In the genomic region with DNA sequence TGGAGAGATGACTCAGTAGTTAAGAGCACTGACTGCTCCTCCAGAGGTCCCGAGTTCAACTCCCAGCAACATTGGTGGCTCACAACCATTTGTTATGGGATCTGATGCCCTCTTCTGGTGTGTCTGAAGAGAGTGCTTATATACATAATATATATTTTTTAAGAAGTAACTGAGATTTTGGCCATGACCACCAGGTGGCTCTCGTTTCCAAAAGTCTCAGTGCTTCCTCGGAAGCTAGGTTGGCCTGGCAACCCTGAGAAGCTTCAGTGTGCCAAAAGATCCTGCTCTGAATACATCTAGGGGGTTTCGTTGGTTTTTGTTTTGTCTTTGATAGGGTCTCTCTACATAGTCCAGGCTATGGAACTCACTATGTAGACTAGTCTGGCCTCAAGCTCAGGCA, we compare ENCODE assay signal across 7 mouse cellular contexts. TPM values are rescaled to one million over a fixed set of nuclear protein-coding genes. Genes with fewer than 3 reads are reported as not detected.
DNase-seq lines count a peak whose midpoint lies in the region; TF ChIP-seq lines count a peak whose summit lies in the region.

No protein-coding gene starts in this region.

- H3K27me3 ChIP-seq in MEL (ENCODE audit: control insufficient read depth in 1 of 2, insufficient read depth in 2 of 2, low read length in 2 of 2) = no peaks in the 10 kb centered on the region

- no peak overlapping the region for H3K27ac ChIP-seq in MEL (ENCODE audit: control insufficient read depth, low read depth, low read length)

- peaks cover 12% of the 10 kb centered on the region for H3K79me2 ChIP-seq in MEL (ENCODE audit: control insufficient read depth, insufficient read depth, low read length, poor library complexity)

- no peak for TF ChIP-seq EP300 in MEL (IDR thresholded peaks at IDR 0.05; ENCODE audit: low read depth in 1 of 2, low read length in 2 of 2)

- H3K4me1 ChIP-seq in MEL (ENCODE audit: control insufficient read depth in 1 of 2, insufficient read depth in 2 of 2, low read length in 2 of 2) = peaks cover 8 to 11% of the 10 kb centered on the region in 2 experiments

- no peak; a peak in 1 of 4 replicates for TF ChIP-seq POLR2A in MEL (IDR thresholded peaks at IDR 0.05; ENCODE audit: control insufficient read depth in 1 of 2, insufficient read depth in 1 of 2, low read depth in 1 of 2, low read length in 2 of 2, poor library complexity in 1 of 2)

- no peak overlapping the region for H3K4me3 ChIP-seq in MEL (ENCODE audit: control insufficient read depth in 1 of 2, insufficient read depth in 1 of 2, low read depth in 2 of 2, low read length in 2 of 2)

- peaks cover 4 to 12% of the 10 kb centered on the region in 2 experiments; a peak in 3 of 4 replicates for H3K36me3 ChIP-seq in MEL (ENCODE audit: control insufficient read depth in 1 of 2, insufficient read depth in 2 of 2, low read length in 2 of 2)

- TF ChIP-seq RAD21 in MEL (IDR thresholded peaks at IDR 0.05; ENCODE audit: low read depth, low read length) = peak; percentile 77

- DNase-seq in MEL (ENCODE audit: low read depth, low spot score) = peak; percentile 93
- peak; percentile 52 for DNase-seq in adrenal gland, adult 2 months
- peak; percentile 85 for DNase-seq in embryo, embryonic 11 days
- peak; percentile 76 for DNase-seq in heart, postnatal 4 days
- DNase-seq in kidney, postnatal 4 days = peak; percentile 76 to 81
- peak; percentile 64 for DNase-seq in lung, postnatal 25 days (ENCODE audit: low spot score)
- peak; percentile 65 for DNase-seq in right cerebral cortex, adult 18-20 months

- no peaks in the 10 kb centered on the region for H3K9me3 ChIP-seq in MEL (replicated peaks; ENCODE audit: insufficient read depth, low read length)

- TF ChIP-seq CTCF in MEL (IDR thresholded peaks at IDR 0.05 in 2 of 3, conservative IDR thresholded peaks at IDR 0.05 in 1 of 3; ENCODE audit: control insufficient read depth in 1 of 3, insufficient read depth in 1 of 3, low read depth in 2 of 3, low read length in 3 of 3, poor library complexity in 1 of 3, severe bottlenecking in 1 of 3) = peak; percentile 52 to 93 (median 64)

- H3K9ac ChIP-seq in MEL (ENCODE audit: control insufficient read depth, low read depth, low read length, poor library complexity, severe bottlenecking) = no peak overlapping the region

TF ChIP-seq in MEL, 35 proteins besides CTCF, POLR2A, EP300 and RAD21:
- TF ChIP-seq USF1 (IDR thresholded peaks at IDR 0.05; ENCODE audit: low read depth, low read length) = no peak
- TF ChIP-seq GABPA (IDR thresholded peaks at IDR 0.05; ENCODE audit: low read depth, low read length) = no peak
- TF ChIP-seq POLR2AphosphoS5 (IDR thresholded peaks at IDR 0.05; ENCODE audit: borderline replicate concordance, low read depth, low read length) = no peak
- TF ChIP-seq MXI1 (IDR thresholded peaks at IDR 0.05; ENCODE audit: low read depth, low read length) = peak; percentile 41; the same call in 1 of the 2 replicates
- TF ChIP-seq ZKSCAN1 (IDR thresholded peaks at IDR 0.05; ENCODE audit: low read depth, low read length) = no peak
- TF ChIP-seq ELF1 (IDR thresholded peaks at IDR 0.05; ENCODE audit: low read depth, low read length) = peak; percentile 53; the same call in 1 of the 2 replicates
- TF ChIP-seq BHLHE40 (IDR thresholded peaks at IDR 0.05; ENCODE audit: borderline replicate concordance, low read depth, low read length) = no peak
- no peak for TF ChIP-seq NRF1 (IDR thresholded peaks at IDR 0.05; ENCODE audit: insufficient read depth, low read depth, low read length, poor library complexity, severe bottlenecking)
- TF ChIP-seq TCF12 (IDR thresholded peaks at IDR 0.05; ENCODE audit: low read depth, low read length) = no peak
- TF ChIP-seq ETS1 (IDR thresholded peaks at IDR 0.05; ENCODE audit: low read depth, low read length) = no peak
- no peak for TF ChIP-seq RCOR1 (IDR thresholded peaks at IDR 0.05; ENCODE audit: low read depth, low read length)
- TF ChIP-seq ZC3H11A (IDR thresholded peaks at IDR 0.05; ENCODE audit: low read depth, low read length) = peak; percentile 79
- TF ChIP-seq KAT2A (conservative IDR thresholded peaks at IDR 0.05; ENCODE audit: low read depth, low read length) = no peak
- no peak for TF ChIP-seq UBTF (IDR thresholded peaks at IDR 0.05; ENCODE audit: borderline replicate concordance, insufficient read depth, low read depth, low read length)
- TF ChIP-seq TBP (IDR thresholded peaks at IDR 0.05; ENCODE audit: low read depth, low read length) = 0 out of 2 replicates have a peak, but pooled peaks have one; percentile 34
- no peak for TF ChIP-seq CHD1 (IDR thresholded peaks at IDR 0.05; ENCODE audit: low read depth, low read length)
- TF ChIP-seq MEF2A (IDR thresholded peaks at IDR 0.05; ENCODE audit: extremely low read depth, insufficient replicate concordance, low read depth, low read length, poor library complexity, severe bottlenecking) = no peak
- no peak for TF ChIP-seq POLR2AphosphoS2 (IDR thresholded peaks at IDR 0.05; ENCODE audit: low read length)
- TF ChIP-seq NELFE (IDR thresholded peaks at IDR 0.05; ENCODE audit: low read depth, low read length) = no peak
- TF ChIP-seq MAFK (IDR thresholded peaks at IDR 0.05; ENCODE audit: borderline replicate concordance, low read depth, low read length) = no peak
- peak; percentile 88 for TF ChIP-seq SIN3A (IDR thresholded peaks at IDR 0.05; ENCODE audit: low read length)
- TF ChIP-seq E2F4 (IDR thresholded peaks at IDR 0.05; ENCODE audit: borderline replicate concordance, low read depth, low read length) = no peak
- TF ChIP-seq CHD2 (IDR thresholded peaks at IDR 0.05; ENCODE audit: low read length) = no peak
- no peak for TF ChIP-seq USF2 (IDR thresholded peaks at IDR 0.05; ENCODE audit: borderline replicate concordance in 1 of 2, insufficient read depth in 1 of 2, low read depth in 1 of 2, low read length in 2 of 2)
- no peak for TF ChIP-seq JUND (IDR thresholded peaks at IDR 0.05; ENCODE audit: low read depth, low read length)
- 0 out of 2 replicates have a peak, but pooled peaks have one; percentile 37 for TF ChIP-seq MYC (IDR thresholded peaks at IDR 0.05; ENCODE audit: low read depth, low read length)
- no peak for TF ChIP-seq MYB (IDR thresholded peaks at IDR 0.05; ENCODE audit: low read depth, low read length)
- no peak for TF ChIP-seq MAX (IDR thresholded peaks at IDR 0.05; ENCODE audit: low read length)
- TF ChIP-seq TAL1 (IDR thresholded peaks at IDR 0.05; ENCODE audit: low read length) = no peak
- no peak for TF ChIP-seq MAZ (IDR thresholded peaks at IDR 0.05; ENCODE audit: low read depth, low read length)
- TF ChIP-seq HCFC1 (IDR thresholded peaks at IDR 0.05; ENCODE audit: low read depth, low read length) = peak; percentile 48; the same call in 1 of the 2 replicates
- peak; percentile 89 for TF ChIP-seq SMC3 (IDR thresholded peaks at IDR 0.05; ENCODE audit: low read depth, low read length)
- TF ChIP-seq ZMIZ1 (IDR thresholded peaks at IDR 0.05; ENCODE audit: low read depth, low read length) = no peak
- TF ChIP-seq GATA1 (IDR thresholded peaks at IDR 0.05; ENCODE audit: low read depth, low read length) = no peak
- TF ChIP-seq ZNF384 (IDR thresholded peaks at IDR 0.05; ENCODE audit: low read depth, low read length) = 0 out of 2 replicates have a peak, but pooled peaks have one; percentile 41

RNA-seq across cellular contexts. Expression of gene Purb, which starts 10.6 kb away (rescaled TPM):
- 29.3 and 33.9 TPM in 2 replicates for total RNA-seq in MEL (2012; rRNA removed)
- polyA plus RNA-seq in MEL (2012; ENCODE audit: insufficient read depth in 1 of 2, insufficient read length in 2 of 2, low read depth in 1 of 2, low replicate concordance in 2 of 2, missing spikeins in 1 of 2) = 10 to 100 TPM; 23.1 to 32.7 TPM
- 10 to 100 TPM; 48.9 to 58.7 TPM for total RNA-seq in adrenal gland, adult 2 months (2021)
- 10.1 and 11.0 TPM in 2 replicates for polyA plus RNA-seq in adrenal gland, adult 2 months (2012; rRNA removed)
- 10 to 100 TPM; 81.8 to 84.6 TPM for total RNA-seq in heart, postnatal 4 days (2021)

RNA-seq across cellular contexts. Expression of gene H2afv, which starts 20.9 kb away (rescaled TPM):
- 70.6 and 97.2 TPM in 2 replicates for total RNA-seq in MEL (2012; rRNA removed)
- polyA plus RNA-seq in MEL (2012; ENCODE audit: insufficient read depth in 1 of 2, insufficient read length in 2 of 2, low read depth in 1 of 2, low replicate concordance in 2 of 2, missing spikeins in 1 of 2) = 100 to 1,000 TPM in 1 of 2 experiments, not detected in 1; 159 TPM
- 10 to 100 TPM; 39.2 to 86.1 TPM for total RNA-seq in adrenal gland, adult 2 months (2021)
- 15.0 and 17.4 TPM in 2 replicates for polyA plus RNA-seq in adrenal gland, adult 2 months (2012; rRNA removed)
- 100 to 1,000 TPM; 125 to 126 TPM for total RNA-seq in heart, postnatal 4 days (2021)

RNA-seq across cellular contexts. Expression of gene Ppia, which starts 49.9 kb away (rescaled TPM):
- 7,288 and 8,303 TPM in 2 replicates for total RNA-seq in MEL (2012; rRNA removed)
- 1,000 to 10,000 TPM in 1 of 2 experiments, not detected in 1; 3,662 TPM for polyA plus RNA-seq in MEL (2012; ENCODE audit: insufficient read depth in 1 of 2, insufficient read length in 2 of 2, low read depth in 1 of 2, low replicate concordance in 2 of 2, missing spikeins in 1 of 2)
- total RNA-seq in adrenal gland, adult 2 months (2021) = 1,000 to 10,000 TPM; 1,264 to 1,797 TPM
- polyA plus RNA-seq in adrenal gland, adult 2 months (2012; rRNA removed) = 237 and 265 TPM in 2 replicates
- 1,000 to 10,000 TPM; 1,521 to 1,568 TPM for total RNA-seq in heart, postnatal 4 days (2021)

RNA-seq across cellular contexts. Expression of gene Myo1g, which starts 55.6 kb away (rescaled TPM):
- total RNA-seq in MEL (2012; rRNA removed) = 19.4 and 22.8 TPM in 2 replicates
- polyA plus RNA-seq in MEL (2012; ENCODE audit: insufficient read depth in 1 of 2, insufficient read length in 2 of 2, low read depth in 1 of 2, low replicate concordance in 2 of 2, missing spikeins in 1 of 2) = 10 to 100 TPM in 1 of 2 experiments, not detected in 1; 33.3 TPM
- total RNA-seq in adrenal gland, adult 2 months (2021) = 1 to 10 TPM; 2.1 to 2.6 TPM
- polyA plus RNA-seq in adrenal gland, adult 2 months (2012; rRNA removed) = 3.8 and 4.7 TPM in 2 replicates
- 1 to 10 TPM; 1.2 to 1.4 TPM for total RNA-seq in heart, postnatal 4 days (2021)
